Mouse (Mus musculus) WW6 (cell line): ENCODE measurements around the gene Tktl1.
"Not testable (repeated sequence)": the region's sequence is repeated elsewhere in the genome, so short reads cannot be mapped to it uniquely, and the experiment has no call there.

Experiments
- DNase-seq: peaks from one replicate; pipeline ENCODE4 v3.0.0-alpha.2; 2013; ENCODE audit warnings: low read depth, low spot score

The Tktl1 gene

GRCm38 (mm10) chrX:74176959-74177358 lies at the start of gene Tktl1:
Gene Tktl1 (plus strand): TSS chrX:74177259.
- no peak for DNase-seq

GRCm38 (mm10) chrX:74135263-74135662 lies 41.8 kb upstream of the Tktl1 start, which contains the start of gene Mecp2:
Gene Mecp2 (minus strand): TSS chrX:74135363.
- DNase-seq: not testable (repeated sequence)

DNA sequence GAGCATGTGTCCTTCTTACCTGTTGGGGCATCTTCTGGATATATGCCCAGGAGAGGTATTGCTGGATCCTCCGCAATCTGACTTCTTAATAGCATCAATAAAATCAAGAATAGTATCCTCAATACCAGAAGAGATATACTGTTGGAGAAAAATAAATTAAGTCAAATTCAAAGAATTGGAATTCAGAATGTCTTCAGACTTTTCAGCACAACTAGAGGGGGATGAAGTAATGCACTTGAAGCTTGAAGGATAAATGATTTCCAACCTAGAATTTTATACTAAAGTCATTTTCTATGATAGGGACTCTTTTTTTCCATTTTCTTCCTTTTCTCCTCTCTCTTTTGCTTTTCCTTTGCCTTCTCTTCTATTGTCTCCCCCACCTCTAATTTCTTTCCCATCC lies 9.3 kb upstream of the Tktl1 start, which contains the start of gene Tex28:
Gene Tex28, minus strand, starts transcription at position 101 of the 400 bp plus-strand sequence.
- no peak for DNase-seq

DNA sequence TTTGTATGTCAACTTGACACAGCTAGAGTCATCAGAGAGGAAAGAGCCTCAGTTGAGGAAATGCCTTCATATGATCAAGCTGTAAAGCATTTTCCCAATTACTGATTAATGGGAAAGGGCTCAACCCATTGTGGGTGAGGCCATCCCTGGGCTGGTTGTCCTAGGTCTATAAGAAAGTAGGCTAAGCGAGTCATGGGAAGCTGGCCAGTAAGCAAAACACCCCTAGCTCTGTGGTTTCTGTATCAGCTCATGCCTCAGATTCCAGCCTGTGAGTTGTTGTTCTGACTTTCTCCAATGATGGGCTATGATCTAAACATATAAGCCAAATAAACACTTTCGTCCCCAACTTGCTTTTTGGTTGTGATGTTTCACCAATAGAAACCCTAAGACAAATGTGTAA lies 26.5 kb downstream of the Tktl1 start:
- no peak for DNase-seq

GRCm38 (mm10) chrX:74218496-74218895 lies 41.4 kb downstream of the Tktl1 start:
- DNase-seq: no peak

DNA sequence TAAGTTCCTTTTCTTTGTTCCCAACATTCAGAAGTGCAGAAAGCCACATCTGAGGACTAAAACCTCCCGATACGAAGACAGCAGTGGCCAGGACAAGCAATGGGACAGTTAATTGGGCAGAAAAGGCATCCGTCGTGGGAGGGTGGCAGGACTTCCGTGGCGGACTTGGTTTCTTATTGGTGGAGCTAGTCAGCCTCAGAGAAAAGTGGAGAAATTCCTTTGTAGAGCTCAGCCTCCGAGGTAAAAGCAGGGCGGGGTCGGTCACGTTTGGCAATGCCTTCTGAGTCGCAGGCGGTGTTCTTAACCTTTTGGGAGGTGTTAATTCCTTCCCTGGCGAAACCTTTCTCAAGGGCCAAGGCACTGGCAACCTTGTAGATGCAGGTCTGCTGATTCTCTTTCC lies 42.4 kb downstream of the Tktl1 start:
- DNase-seq: peak; percentile 4

- DNase-seq: not testable (repeated sequence)
These were observed 43.0 kb downstream of the Tktl1 start for GRCm38 (mm10) chrX:74220099-74220498.

DNA sequence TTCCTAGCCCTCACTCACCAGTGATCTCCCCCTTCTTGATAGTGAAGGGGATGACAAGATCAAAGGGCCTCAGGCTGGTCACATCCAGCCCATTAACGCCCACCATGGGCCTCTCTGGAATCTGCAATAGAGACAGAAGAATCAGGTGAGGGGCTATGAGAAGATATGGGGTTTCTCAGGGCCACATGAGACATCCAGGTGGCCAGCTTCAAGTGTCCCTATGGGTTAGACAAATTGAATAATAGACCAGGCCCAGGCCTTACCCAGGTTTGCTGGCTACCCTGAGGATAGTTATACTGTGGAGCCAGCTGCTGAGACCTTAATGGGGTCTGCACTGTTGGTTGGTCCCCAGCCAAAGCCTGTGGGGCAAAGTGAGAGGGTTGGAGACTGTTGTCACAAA lies 53.0 kb downstream of the Tktl1 start:
- no peak for DNase-seq

DNA sequence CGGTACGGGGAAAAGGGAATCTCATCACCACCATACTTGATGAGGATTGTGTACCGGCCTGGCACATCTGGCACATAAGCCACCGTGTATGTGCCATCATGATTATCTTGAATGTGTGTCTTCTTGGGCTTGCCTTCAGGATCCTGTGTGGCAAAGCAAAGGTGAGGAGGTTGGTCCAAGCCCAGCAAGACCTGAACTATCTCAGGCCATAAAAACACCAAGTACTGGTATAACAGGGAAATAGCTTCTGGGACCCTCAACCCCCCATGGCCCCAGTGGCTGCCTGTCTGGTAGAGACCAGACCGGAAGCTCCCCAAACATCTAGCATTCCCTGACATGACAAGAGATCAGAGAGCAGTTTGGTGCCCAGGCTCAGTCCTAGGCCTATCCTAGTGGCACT lies 56.1 kb downstream of the Tktl1 start:
- DNase-seq: no peak

DNA sequence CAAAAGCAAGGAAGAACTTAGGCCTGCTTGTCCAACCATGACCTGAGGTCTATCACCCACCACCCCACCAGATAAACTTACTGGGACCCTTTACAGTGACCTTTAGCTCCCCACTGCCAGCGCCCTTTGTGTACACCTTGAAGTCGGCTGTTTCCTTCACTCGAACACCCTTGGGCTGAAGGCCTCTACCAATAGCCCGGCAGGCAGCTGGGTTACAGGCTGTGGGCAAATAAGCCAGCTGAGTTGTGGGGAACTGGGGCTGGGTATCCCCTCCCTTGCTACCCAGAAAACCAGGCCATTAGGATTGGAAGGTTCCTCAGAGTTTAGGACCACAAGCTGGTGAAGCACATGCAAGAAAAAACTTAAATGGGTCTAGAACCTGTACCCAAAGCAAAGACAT lies 63.3 kb downstream of the Tktl1 start:
- DNase-seq: no peak

DNA sequence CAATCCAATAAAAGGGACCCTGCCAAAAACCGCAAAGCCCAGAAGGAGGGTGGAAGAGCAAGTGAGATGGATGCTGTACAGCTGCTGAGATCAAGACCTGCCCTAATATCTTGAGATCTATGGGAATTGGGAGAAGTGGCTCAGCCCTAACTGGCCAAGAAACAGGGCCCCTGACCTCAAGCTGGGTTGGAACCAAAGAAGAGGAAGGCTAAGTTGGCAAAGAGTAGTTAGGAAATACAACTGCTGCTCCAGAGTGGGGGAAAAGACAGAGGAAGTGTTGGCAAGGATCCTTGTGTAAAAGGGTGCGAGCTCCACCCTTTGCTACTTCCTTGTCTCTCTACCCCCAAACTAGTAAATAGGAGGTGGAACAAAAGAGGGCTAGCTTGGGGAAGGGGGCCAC lies 66.3 kb downstream of the Tktl1 start:
- DNase-seq: no peak

DNA sequence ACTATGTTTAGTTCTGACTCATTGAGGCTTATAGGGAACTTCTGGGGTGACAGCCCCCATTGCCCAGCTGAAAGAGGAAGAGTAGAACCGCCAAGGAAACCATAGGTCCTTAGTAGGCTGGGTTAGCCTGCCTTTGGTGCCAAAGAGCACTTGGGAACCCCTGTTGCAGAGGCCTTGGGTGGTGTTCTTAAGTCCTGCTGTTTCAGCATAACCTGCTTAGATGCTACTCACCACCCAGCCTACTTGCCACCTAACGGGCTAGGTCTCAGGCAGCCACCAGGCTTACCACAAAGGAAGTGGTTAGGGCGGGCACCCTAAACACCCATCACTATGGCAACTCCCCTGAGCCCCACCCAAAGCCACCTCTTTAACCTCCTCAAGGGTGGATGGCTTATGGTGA lies 66.7 kb downstream of the Tktl1 start:
- no peak for DNase-seq

- DNase-seq: no peak
These were observed 67.6 kb downstream of the Tktl1 start for GRCm38 (mm10) chrX:74244614-74245083.

DNA sequence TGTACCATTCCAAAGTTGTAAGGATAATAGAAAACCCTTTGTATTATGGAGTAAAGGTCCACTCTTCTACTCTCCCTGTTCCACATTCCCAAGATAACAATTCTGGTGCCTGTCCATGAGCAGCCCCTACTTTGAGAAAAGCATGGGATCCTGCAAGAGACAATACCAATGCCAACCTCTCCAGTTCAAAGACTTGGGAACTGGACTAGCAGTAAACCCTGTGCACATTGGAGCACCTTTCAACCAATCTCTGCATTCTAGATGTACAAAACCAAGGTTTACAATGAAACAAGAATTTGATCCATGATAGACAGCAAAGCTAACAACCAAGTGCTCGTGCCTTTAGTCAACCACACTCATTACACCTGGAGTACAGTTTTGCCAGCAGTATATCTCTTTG lies 68.0 kb downstream of the Tktl1 start:
- DNase-seq: no peak

DNA sequence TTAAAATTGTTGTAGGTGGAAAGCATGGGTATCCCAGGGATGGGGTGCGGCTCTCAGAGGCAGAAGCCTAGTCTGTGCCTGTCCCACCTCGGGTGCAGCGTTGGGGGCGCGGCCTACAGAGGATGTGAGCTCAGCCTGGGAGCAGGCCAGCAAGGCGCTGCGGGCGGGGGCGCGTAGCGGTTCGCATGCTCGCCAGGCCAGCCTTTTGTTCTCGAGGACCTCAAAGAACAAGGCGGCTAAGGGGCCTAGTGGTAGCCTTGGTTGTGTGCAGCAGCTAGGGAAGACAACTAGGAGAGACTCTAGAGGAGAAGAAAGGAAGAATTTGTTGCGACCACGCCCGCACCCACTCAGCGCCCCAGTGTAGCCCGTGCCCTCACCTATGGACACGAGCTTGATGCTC lies 68.6 kb downstream of the Tktl1 start:
- DNase-seq: no peak

DNA sequence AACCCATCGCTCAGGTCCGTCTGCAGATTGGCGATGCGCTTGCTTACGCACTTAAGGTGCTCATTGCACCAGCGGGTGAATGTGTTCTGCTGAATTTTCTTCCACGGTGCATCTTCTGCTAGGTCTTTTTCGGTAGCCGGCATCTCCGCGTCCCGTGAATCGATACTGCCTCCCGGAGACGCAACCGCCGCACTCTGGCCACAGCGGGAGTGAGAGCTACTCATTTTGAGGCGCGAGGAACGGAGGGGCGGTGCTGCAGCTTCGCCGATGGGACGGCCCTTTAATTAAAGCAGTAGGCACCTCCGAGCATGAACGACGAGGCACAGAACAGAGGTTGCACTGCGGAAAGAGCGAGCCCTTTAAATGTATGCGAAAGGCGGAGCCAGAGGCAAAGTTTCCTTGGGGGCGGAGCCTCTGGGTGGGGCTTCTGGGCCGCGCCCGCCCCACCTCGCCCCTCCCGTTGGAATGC lies 69.2 kb downstream of the Tktl1 start:
- no peak for DNase-seq

DNA sequence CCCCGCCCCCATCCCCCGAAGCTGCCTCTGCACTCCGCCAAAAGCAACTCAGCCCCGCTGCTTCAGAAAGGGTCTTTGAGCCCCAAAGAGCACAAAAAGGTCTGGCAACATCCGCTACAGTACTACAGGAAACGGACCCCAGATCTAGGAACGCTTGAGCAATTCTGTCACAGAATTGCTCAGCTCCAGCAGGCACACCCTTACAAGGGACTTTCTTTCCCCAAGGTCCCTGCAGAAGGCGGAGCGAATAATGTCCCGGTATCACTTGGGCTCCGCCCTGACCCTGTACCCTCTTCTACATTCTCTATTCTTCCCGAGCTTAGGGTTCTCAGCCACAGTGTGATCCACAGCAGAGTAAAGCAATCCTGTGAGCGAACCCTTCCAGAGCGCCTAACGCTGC lies 69.6 kb downstream of the Tktl1 start:
- DNase-seq: no peak

DNA sequence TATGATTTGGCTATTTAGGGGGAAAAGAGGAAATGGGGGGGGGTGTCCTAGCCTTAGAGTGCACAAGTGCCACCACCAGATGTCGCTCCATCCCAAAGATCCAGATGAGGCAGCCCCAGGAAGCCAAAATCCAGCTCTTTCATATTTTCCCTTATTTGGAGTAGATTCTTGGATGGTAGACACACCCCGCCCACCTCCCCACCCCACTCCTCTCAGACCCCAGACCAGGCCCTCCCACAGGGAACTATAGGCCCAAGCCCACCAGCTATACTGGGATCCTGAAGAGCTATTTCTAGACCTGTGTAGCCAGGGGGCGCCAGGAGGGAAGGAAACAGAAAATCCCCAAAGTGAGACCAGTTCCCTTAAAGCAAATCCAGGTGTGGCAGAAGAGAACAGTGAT lies 71.6 kb downstream of the Tktl1 start:
- DNase-seq: no peak

DNA sequence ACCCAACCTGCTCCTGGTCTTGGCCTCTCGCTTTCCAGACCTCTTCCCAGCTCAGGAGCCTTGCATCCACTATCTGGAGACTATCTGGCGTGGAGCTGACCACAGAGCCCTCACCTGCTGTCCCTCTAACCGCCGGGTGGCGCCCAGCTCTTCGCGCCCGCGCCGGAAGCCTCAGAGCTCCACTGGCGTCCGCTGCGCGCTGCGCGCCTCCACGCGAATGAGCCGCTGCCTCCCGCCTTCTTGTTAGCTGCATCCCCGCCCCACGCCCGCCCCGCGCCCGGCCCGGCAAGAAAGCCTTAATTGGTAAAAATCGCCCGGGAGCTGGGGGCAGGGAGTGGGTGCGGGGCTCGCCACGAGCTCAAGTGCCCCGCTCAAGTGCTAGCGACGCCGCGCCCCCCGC lies 72.6 kb downstream of the Tktl1 start, which contains the start of gene Flna:
Gene Flna, minus strand, starts transcription at position 206 of the 400 bp plus-strand sequence.
- no peak for DNase-seq

GRCm38 (mm10) chrX:74254153-74254887 lies 77.3 kb downstream of the Tktl1 start, which contains the start of gene Emd:
Gene Emd (plus strand): TSS chrX:74254687.
- no peak for DNase-seq

- DNase-seq: no peak
These were observed 78.0 kb downstream of the Tktl1 start for GRCm38 (mm10) chrX:74254888-74255565.

DNA sequence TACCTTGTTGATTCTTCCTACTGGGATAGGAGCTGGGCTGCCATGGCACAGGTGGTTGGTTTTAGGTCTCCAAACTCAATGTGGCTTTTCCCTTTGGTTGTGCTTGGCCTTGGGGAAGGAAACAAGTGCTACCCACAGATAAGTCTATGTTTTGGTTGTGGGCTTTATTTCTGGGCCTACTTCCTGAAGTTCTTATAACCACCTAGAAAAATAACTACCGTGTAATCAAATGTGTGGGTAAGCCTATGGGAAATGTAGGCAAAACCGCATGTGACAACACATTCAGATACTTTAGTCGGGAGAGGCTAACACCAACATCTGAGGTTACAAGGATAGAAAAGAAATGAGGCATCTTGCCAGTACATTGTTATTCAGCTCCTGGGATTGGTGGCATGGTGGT lies 80.7 kb downstream of the Tktl1 start:
- DNase-seq: no peak
